Mouse (Mus musculus) heart, postnatal 25 days (tissue): ENCODE results near the gene Cyp2c70. TPM values are rescaled to one million over a fixed set of nuclear protein-coding genes. Genes with fewer than 3 reads are reported as not detected.

Source experiments
- total RNA-seq, 2 experiments: library from RNA; stranded (reverse); gene quantifications; 2 replicates each; pipeline ENCODE4 v1.2.3; 2021

Cyp2c70 gene
- total RNA-seq, 2 experiments from 2014 or later: 0.13 to 0.25 TPM

Other genes starting within 250 kb of the Cyp2c70 start
- not detected for gene Cyp2c37, start 194.9 kb downstream of the Cyp2c70 start, total RNA-seq
- gene Cyp2c54, start 113.5 kb downstream of the Cyp2c70 start, total RNA-seq: not detected
- gene Cyp2c50, start 97.6 kb downstream of the Cyp2c70 start, total RNA-seq: not detected
- 100 to 1,000 TPM; 152 to 164 TPM for gene Pdlim1, start 84.5 kb upstream of the Cyp2c70 start, total RNA-seq